Mouse (Mus musculus) bone marrow, adult 2 months (tissue): Measurements from ENCODE around the gene Dck.

ENCODE experiments used
- CTCF ChIP-seq: fragments of 200-500 bp; IDR thresholded peaks from 2 replicates; pipeline ENCODE4 v1.5.1; 2011; ENCODE audit warnings: low read length, control low read depth; ENCODE audit not compliant: control insufficient read depth, insufficient read depth
- POLR2A ChIP-seq: fragments of 200-500 bp; IDR thresholded peaks from 2 replicates; pipeline ENCODE4 v1.6.1; 2011; ENCODE audit warnings: low read depth, mild to moderate bottlenecking, control low read depth, low read length, borderline replicate concordance; ENCODE audit not compliant: control insufficient read depth

DNA sequence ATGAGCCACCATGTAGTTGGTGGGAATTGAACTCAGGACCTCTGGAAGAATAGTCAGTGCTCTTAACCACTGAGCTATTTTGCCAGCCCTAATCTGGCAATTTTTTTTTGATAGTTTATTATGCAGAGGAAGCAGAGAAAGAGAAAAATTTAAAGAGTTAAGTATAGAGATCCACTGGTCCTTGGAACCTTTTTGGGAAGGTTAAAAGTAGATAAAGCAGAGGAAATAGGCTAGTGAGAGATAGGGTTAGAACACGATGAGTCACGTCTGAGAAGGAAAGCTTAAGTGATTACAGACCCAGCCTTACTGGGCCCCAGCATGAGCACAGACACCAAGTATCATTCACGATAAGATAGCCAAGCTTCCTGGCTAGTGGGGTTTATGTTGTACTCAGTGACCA lies 40.8 kb upstream of the Dck start:
- TF ChIP-seq POLR2A (no peak), CTCF (no peak)
